Mouse (Mus musculus) CH12.LX (cell line): ENCODE results near the gene Plaur.

Source experiments
- CTCF ChIP-seq, 2 experiments: IDR thresholded peaks in 1 of 2; conservative IDR thresholded peaks in 1 of 2; 2 replicates each; pipeline ENCODE4 v1.5.1; 2011 to 2012; ENCODE audit warnings: low read depth in 2 of 2, low read length in 2 of 2, improper control_type of control experiment in 1 of 2, inconsistent platforms in 1 of 2, mild to moderate bottlenecking in 1 of 2, moderate library complexity in 1 of 2
- PAX5 ChIP-seq: IDR thresholded peaks from 2 replicates; pipeline ENCODE4 v1.6.1; 2012; ENCODE audit warnings: low read length, inconsistent platforms, mixed read lengths
- ZKSCAN1 ChIP-seq: IDR thresholded peaks from 2 replicates; pipeline ENCODE4 v1.6.1; 2012; ENCODE audit warnings: low read depth, inconsistent platforms, low read length, improper control_type of control experiment, borderline replicate concordance

GRCm38 (mm10) chr7:24467886-24468285, 5.6 kb downstream of the Plaur start:
- TF ChIP-seq PAX5 (no peak), CTCF (conservative IDR thresholded peaks at IDR 0.05 in 1 of 2, IDR thresholded peaks at IDR 0.05 in 1 of 2; ENCODE audit: low read depth in 2 of 2, low read length in 2 of 2) (no peak), ZKSCAN1 (no peak)
